Mouse (Mus musculus): ENCODE measurements around the gene Alkbh3.

Gene Alkbh3

GRCm38 (mm10) chr2:93992810-93993209 lies 17.8 kb downstream of the Alkbh3 start:
- no peak for DNase-seq (ENCODE audit: low spot score)

GRCm38 (mm10) chr2:93992259-93992658 lies 18.3 kb downstream of the Alkbh3 start:
- no peak for DNase-seq (ENCODE audit: low spot score)

DNA sequence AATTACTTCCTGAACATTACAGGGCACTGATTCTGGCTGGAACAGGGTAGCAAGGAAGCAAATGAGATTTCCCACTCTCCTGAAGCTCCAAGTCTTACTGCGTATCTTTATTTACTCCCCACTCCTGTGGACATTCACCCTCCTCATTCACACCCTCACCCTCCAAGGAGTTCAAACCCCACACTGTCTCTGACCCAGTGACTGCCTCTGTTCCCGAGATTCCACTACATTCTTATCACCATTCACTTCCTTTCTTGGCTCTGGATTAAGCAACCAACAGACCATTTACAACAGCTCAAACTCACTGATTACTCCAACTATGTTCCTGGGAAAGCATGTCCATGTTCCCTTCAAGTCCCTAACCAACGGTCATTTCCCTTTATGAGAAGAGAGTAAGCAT lies 19.3 kb downstream of the Alkbh3 start:
- DNase-seq (ENCODE audit: low spot score) = no peak

- no peak for DNase-seq (ENCODE audit: low spot score)
Measured at GRCm38 (mm10) chr2:93988440-93988839, 22.2 kb downstream of the Alkbh3 start.

DNA sequence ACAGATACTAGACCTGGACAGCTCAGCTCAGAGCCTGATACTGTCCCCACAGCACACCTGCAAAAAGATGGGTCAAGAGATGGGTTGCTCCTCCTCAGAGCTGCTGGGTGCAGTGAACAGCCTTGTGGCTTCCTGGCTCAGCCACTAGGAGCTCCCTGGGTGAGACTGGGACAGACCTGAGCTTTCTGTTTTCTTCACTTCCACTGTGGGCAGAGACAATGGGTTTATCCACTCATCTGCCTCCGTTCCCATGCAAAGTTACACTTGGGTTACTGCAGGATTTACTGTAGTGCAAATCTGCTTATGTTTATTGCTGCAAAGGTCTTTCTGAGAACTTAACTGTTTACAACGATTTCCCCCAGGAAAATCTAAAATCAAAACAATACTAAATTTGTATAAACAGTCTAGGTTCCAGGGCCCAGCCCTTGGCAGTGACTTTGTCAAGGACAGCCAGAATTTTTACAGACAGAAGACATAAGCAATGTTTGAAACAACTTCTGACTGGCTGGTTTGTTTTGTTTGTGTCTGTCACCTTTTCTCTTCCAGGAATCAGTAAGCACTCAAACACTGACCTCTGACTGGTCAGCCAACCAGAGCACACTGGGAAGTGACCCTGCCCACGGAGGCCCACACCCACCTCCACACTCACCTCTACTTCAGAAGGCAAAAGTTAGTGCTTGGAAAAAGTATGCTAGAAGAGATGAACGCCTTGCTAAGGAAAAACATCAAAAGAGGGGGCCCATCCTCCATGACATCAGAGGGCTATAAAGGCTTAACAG lies 28.0 kb downstream of the Alkbh3 start:
- DNase-seq (ENCODE audit: low spot score) = peak; percentile 21

DNA sequence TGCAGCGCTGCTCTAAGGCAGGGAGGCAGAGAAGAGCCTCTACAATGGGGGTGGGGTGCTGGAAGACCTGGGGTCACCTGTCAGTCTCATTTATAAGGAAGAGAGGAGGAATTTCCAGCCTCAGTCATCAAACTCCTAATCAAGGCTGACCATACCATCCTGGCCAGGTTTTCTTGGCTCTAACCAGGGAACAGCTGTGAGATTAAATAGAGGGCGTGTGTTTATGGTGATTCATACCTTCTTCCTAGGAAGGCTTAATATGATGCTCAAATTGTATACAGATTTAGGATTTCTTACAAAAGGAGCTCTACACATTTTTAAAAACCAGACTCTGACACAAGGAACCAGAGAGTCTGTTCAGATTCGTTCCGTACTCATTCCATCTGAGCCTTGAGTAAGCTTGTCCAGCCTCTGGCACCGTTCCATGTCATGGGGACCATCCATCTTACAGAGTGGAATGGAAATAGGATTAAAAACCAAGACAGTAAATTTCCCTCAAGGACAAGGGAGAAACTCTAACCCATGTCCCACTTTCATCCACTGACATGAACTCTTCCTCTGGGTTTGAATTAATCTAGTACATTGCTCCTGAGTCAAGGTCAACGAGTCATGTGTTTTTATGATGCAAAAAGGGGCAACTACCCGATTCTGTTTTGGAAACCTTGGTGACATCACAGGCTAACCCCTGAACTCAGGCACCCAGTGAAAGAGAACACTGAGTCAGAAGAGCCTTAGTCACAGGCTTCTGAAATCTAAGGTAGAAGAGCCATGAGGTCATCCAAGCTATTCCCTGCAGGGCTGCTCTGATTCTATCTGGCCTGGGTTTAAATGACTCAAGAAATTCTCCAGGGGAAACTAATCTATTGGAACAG lies 31.1 kb downstream of the Alkbh3 start:
- DNase-seq (ENCODE audit: low spot score) = no peak

- peak; percentile 62 for DNase-seq (ENCODE audit: low spot score)
Measured at GRCm38 (mm10) chr2:93976436-93977252, 34.0 kb downstream of the Alkbh3 start.

GRCm38 (mm10) chr2:93975526-93976435 lies 34.8 kb downstream of the Alkbh3 start:
- no peak for DNase-seq (ENCODE audit: low spot score)

- no peak for DNase-seq (ENCODE audit: low spot score)
Measured at GRCm38 (mm10) chr2:93975041-93975440, 35.6 kb downstream of the Alkbh3 start.

DNA sequence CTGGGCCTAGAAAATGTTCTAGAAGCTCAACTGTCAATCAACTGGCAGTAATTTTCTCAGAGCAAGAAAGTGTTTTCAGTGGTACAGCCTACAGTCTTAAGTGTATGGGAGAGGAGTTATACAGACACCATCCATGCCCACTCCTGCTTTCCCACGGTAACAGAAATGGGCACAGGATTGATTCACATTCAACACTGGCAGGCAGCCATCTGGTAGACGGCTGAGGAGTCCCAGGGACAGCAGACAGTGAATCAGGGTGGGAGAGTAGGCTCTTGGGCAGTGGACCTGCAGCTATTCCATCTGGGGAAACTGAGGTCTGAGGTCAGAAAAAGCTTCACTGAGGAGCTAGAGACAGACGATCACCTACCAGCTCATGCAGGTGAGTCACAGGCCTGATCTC lies 39.0 kb downstream of the Alkbh3 start:
- no peak for DNase-seq (ENCODE audit: low spot score)

DNA sequence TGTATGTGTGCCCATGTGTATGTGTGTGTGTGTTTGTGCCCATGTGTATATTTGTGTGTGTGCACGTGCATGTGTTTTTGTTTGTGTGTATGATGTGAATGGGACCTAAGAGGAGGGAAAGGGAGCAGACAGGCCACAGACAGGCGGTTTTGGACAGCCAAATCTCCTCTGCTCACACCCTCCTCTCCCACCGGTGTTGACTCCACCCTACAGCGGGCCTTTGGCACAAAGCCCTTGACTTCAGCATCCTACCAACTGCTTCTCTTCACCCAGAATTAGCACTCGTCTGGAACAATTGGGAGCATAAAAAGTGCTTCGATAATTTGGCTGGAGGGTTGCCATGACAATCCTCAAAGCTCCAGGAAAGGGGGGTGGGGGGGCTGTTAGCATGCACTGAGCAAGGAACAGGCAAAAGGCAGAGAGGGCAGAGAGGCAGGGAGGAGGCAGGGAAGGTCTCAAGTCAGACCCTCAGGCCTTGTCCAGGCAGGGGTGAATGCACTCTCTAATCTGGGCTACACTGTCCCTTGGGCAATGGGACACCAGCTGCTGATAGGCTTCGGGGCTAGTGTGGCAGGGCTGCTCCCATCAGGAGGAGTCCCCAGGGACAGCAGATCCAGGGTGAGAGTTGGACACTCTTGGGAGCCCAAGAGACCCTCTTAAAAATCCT lies 46.0 kb downstream of the Alkbh3 start:
- DNase-seq (ENCODE audit: low spot score) = no peak

GRCm38 (mm10) chr2:93963802-93964201 lies 46.8 kb downstream of the Alkbh3 start:
- DNase-seq (ENCODE audit: low spot score) = no peak

GRCm38 (mm10) chr2:93961716-93962115 lies 48.9 kb downstream of the Alkbh3 start:
- DNase-seq (ENCODE audit: low spot score) = no peak

- no peak for DNase-seq (ENCODE audit: low spot score)
Measured at GRCm38 (mm10) chr2:93959346-93959745, 51.3 kb downstream of the Alkbh3 start.

- no peak for DNase-seq (ENCODE audit: low spot score)
Measured at GRCm38 (mm10) chr2:93958216-93958615, 52.4 kb downstream of the Alkbh3 start.

- no peak for DNase-seq (ENCODE audit: low spot score)
Measured at GRCm38 (mm10) chr2:93957785-93958175, 52.8 kb downstream of the Alkbh3 start.

GRCm38 (mm10) chr2:93956908-93957784 lies 53.5 kb downstream of the Alkbh3 start, which contains the start of gene Gm13889:
Gene Gm13889, minus strand, starts transcription at chr2:93957201.
- peak; percentile 74 for DNase-seq (ENCODE audit: low spot score)

DNA sequence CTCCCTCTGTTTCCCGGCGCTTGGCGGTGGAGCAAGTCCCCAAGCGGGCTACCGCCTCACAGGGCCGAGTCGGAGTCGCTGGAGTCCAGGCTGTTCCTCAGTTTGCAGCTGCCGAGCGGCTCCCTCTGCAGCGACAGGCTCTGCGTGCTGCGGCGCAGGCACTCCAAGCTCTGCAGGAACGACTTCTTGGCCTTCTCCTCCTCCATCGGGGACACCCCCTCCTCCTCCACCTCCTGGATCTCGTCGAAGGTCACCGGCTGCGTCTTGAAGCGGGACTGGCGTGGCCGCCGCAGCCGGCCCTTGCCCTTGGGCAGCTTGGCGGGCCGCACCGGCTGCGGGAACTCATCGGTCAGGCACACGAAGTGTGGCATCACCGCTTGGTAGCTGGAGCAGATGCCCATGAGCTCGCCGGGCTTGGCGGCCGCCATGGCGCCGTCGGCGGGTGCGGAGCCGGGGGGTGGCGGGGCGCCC lies 54.2 kb downstream of the Alkbh3 start:
- peak; percentile 68 for DNase-seq (ENCODE audit: low spot score)

DNA sequence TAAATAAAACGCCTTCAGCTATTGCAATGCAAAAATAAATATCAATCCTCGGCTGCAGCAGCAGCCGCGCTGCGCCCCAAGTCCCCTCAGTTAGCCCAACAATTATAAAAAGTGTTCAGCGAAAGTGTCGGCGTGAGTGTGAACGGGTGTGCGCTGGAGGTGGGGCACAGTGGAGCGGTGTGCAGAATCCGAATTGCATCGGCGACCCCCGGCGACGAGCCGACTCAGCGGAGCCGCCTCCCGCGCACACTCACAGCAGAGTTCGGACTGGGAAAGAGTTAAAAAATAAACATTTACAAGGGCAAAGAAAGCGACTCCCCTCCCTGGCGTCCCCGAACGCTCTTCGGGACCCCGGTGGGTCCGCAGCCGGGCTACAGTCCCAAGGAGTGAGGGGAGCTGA lies 54.7 kb downstream of the Alkbh3 start:
- DNase-seq (ENCODE audit: low spot score) = no peak

Data from ovary, postnatal 36 days (tissue).